Mouse (Mus musculus) adrenal gland, postnatal 4 days (tissue): ENCODE data around the gene Onecut1. TPM values are rescaled to one million over a fixed set of nuclear protein-coding genes. Genes with fewer than 3 reads are reported as not detected.

Experiments
- DNase-seq, 2 experiments: peaks; one replicate each; pipeline ENCODE4 v3.0.0; 2021 to 2022; ENCODE audit warnings: low spot score in 2 of 2, mixed read lengths in 2 of 2
- total RNA-seq, 2 experiments: library from RNA; stranded (reverse); gene quantifications; 2 replicates each; pipeline ENCODE4 v1.2.3; 2021

The Onecut1 gene
- total RNA-seq, 2 experiments from 2014 or later, result 1.4 to 2.4 TPM

DNA sequence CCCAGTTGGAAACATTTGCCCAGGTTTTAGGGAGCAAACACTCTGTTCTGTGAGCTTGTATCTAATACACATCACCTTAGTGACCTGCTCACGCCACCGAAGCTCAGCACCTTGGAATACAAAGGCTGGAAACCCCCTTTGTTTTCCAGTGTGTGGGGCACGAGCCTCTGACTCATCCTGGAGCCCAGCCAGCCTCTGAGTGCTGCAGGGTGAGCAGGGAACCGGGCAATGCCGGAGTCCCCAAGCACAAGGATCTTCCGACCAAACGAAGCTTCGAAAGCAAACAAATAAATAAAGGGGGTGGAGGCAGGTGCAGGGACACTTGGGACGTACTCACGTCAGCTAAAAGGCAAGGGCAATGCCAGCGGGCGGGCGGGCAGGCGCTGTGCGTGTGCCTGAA, 47.5 kb downstream of the Onecut1 start:
- peak in 1 of 2 experiments; percentile 51 for DNase-seq

DNA sequence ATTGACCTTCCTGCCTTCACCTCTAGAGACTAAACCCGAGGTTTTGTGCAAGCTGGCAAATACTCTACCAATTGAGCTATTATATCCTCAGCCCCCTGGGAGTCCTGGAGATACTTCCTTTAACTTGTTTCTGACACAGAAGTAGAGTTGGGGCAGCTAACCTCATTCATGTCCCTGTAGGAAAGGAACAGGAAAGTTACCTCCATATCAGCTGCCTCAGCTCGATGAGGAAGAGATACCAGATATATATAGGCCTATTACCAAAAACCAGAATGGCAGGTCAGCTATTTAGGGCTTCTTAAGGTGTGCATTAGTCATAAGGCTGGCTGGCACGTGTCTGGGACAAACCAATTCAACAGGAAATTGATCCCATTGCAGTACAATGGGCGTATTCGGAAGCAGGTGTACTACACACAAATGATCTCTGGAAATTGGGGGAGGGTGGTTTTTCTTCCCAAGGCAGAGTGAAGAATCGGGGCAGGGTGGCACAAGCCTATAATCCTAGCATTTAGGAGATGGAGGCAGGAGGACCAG, 48.6 kb downstream of the Onecut1 start:
- no peak for DNase-seq

DNA sequence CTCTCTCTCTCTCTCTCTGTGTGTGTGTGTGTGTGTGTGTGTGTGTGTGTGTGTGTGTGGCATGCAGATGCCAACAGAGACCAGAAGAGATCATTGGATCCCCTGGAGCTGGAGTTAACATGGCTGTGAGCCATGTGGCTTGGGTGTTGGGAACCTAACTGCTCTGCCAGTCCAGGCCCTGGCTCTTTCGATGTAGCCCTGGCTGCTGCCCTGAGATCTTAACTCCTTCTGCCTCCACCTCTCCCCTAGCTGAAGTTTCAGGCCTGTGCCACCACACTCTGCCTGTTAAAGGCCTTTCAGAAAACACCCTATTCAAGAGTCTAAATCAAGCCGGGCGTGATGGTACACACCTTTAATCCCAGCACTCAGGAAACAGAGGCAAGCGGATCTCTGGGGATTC, 49.7 kb downstream of the Onecut1 start:
- DNase-seq, result no peak

DNA sequence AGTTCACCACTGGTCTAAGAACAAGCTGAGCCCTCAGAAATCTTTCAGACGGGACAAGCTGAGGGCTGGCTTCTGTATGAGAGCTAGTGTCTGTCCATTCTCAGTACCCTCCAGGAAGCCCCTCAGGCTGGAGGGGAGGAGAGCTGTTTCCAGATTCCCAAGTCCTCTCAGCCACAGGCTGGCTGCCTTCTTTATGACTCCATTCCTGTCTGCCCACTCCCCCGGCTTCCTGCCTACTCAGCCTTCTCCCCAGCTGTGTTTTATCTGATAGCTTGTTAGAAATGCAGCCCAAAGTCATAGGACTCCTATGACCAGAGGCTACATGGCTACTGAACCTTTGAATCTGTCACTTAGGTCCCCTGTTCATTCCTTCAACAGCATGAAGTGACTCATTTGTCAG, 50.2 kb downstream of the Onecut1 start:
- no peak for DNase-seq

DNA sequence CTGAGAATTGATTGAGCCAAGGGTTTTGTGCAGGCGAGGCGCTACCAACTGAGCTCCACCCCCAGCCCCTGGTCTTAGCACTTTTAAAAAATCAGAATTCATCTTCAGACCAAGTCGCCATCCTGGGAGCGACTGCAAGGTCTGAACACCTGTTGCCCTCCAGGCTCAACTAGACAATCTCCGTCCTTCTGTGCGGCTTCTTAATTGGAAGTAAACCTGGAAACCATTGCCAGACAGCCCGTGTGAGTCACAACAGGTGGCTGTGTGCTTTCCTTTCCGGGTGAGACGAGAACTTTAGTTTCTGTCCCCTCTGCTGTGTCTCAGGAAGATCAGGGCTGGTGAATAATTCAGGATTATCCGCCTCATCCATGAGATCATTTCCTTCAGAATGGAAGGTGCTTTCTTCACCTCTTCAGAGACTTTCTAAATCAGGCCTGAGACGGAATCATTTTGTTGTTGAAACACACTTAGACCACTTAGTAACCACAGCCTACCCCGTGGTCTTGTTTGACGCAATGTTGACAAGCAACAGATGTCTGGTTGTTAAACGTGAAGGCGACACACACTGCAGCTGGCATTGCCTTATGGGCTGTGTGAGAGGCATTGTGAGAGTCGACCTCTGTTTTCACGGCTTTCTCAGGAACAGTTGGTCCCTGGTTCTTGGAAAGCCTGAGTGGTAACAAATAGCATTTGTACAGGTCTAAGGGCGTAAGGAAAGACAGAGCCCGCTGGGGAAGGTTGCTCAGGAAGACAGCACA, 51.1 kb downstream of the Onecut1 start:
- no peak for DNase-seq

DNA sequence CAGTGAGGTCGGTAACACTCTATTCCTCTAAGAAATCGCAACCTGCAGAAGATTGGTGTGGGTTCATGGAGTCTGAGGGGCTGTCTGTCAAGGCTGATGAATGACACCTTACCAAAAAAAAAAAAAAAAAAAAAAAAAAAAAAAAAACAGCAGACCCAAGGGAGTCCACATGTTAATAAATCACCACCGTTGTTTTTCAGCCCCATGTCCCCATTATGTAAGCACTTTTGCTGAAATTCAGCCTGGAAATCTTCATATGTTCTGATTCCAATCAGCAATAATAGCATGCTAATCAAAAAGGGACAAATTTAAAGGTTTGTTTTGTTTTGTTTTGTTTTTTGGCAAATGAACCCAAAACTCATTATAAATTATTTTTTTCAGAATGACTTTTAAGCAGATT, 53.9 kb downstream of the Onecut1 start:
- no peak for DNase-seq

DNA sequence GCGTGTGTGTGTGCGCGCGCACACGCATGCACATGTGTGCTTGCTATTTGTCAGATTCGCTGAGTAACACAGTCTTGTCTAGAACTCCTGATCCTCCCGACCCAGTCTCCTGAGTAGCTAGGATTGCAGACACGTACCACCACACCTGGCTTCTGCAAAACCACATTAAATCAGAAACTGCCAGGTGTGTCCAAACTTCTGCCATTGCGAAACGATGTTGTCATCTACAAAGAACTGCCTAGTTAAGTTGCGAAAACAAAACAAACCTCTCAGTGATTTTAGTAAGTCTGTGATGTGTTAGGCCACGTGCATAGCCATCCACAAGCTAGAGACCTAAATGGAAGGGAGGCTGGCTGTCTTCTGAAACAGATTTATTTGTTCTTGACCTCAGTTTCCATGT, 58.7 kb downstream of the Onecut1 start:
- no peak for DNase-seq

DNA sequence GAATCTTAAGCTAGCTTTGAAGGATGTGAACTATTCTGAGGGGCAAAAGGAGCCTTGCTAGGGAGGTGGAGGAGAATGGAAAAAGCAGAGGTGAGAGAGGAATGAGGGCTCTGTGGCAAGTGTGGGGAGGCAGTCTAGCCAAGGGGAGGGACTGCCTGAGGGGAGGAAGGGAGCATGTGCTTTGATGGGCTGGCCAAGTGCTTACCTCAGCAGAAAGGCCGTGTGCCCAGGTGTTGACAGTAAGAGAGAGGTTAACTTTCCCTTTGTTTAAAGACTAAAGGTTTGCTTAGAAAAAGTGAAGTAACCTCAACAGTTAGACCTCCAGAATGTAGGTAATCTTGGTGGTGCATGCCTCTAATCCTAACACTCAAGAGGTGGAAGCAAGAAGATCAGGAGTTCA, 59.7 kb downstream of the Onecut1 start:
- no peak for DNase-seq

DNA sequence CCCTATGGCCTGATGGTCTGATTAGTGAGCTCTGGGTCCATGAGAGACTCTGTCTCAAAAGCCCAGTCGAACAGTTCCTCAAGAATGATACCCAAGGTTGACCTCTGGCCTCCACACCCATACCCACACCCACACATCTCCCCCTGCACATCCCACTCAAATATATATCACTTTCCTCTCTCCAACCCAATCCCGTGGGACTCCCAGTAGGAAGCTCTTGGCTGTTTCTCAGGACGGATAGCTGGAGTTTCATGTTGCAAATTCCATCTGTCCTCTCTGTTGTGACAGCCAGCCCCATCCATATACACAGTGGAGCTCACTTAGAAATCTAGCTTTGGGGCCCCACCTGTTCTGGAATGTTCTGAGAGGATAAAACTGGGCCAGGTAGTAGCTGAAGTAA, 61.2 kb downstream of the Onecut1 start:
- DNase-seq, result no peak

DNA sequence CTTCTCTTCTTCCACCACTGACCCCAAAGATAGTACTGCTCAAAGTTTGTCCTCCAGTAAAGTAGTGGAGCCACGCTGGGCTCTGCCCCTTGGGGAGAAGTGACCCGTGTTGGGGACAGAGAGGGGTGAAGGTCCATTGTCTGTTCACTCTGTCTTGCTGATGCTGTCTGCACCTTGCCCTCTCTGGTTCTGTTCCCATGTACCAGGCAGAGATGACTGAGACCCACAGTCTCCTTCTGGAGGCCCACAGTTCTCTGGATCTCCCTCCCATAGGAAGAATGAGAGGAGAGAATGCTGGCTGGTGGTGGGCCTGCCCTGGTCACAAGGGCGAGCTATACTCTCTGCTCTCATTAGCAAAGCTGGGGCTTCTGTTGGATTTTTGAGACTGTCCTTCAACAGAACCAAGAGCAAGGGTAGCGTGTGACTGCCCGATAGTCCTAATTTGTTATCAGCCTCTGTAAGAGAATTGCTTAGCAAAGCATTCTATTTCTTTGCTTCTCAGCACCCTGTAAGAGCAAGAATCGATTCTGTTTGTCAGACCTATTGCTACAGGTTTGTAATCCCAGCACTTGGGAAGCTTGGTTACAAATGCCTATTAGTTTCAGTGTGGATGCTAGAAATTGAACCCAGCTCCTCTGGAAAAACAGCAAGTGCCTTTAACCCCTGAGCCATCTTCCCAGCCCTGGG, 61.7 kb downstream of the Onecut1 start:
- no peak for DNase-seq

DNA sequence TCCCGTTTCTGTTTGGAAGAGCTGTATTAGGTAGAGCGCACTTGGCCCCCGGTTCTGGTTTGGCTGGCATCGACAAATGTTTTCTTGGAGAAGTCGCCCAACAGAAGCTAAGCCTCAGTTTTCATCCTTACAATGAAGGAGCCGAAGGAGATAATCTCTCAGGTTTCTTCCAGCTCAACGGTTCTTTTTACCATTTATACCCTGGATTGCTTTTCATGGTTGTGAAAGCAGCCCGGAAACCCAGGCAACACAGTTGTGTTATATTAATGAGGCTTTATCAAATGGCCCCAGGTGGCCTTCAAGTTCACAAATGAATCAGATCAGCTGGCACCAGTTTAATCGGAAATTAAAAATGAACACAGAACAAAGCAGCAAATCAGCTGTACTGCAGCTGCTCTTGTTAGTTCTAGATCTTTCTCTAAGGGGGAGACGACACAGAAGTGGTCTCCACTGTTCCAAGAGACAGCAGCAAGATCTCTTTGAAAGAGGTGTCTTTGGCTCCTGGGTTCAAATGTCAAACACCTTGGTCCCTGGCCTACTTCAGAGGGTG, 63.6 kb downstream of the Onecut1 start:
- DNase-seq, result no peak

DNA sequence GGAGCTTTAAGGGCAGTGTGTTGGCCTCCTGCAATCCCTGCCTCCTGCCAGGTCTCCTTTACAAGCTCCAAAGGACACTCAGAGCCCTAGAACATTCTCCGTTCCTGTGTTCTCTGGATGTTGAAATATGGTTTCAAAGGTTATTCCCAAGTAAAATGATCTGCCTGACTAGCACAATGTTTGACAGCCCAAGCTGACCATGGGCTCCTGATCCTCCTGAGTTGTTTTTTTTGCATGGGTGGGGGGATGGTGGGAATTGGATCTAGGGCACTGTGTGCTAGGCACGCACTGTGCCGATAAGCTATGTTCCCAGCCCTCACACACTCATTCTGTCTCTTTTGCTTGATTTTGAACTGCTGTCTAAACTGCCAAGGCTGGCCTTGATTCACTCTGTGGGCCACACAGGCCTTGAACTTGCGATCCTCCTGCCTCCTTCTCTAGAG, 68.3 kb downstream of the Onecut1 start:
- DNase-seq, result no peak

DNA sequence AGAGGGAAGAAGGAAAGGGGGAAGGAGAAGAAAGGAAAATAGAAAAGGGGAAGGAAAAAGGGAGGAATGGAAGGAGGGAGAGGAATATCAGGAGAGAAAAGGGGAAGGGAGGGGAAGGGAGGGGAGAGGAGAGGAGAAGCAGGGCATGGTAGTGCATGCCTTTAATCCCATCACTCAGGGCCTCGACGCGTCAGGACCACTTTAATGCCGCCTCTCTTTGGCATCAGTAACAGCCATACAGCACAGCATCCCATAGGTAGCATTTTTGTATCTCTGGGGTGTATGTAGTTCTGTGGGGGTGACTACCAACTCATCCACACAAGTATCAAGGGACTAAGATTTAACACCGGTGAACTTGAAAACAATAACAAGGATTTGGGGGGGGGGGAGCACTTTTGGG, 68.9 kb downstream of the Onecut1 start:
- DNase-seq, result no peak

DNA sequence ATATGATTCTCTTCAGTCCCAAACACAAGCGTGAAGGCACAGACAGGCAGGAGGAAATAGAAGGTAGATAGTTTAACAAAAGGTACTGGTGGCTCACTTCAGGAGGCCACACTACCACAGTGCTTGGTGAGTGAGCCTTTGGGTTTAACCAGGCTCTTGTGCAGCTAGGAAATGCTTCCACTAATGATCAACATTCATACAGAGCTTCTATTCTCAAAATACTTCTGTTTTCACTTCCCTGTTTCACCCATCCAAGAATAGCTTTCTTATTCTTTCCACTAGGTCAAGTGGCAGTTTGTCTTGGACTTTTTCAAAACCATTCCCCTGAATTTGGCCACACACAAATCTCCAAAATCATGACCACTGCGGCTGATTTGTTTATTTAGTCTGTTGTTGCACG, 73.6 kb downstream of the Onecut1 start:
- DNase-seq, result no peak

DNA sequence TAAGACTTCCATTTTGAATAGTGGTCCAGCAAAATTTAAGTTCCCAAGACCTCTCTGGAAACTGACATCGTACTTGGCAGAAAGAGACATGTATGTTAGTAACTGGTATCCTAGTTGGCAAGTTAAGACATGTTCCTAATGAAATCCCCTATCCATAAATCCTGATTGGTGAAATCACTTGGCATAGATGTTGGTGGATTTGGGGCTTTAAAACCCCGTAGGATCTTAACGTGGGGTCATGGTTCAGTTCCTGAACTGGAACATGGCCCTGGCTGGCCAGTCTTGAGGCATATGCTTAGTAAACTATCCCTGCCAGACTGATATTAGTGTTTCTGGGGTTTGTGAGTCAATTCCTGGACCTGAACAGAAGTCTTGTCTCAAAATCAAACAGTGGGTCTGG, 76.0 kb downstream of the Onecut1 start:
- DNase-seq, result no peak

DNA sequence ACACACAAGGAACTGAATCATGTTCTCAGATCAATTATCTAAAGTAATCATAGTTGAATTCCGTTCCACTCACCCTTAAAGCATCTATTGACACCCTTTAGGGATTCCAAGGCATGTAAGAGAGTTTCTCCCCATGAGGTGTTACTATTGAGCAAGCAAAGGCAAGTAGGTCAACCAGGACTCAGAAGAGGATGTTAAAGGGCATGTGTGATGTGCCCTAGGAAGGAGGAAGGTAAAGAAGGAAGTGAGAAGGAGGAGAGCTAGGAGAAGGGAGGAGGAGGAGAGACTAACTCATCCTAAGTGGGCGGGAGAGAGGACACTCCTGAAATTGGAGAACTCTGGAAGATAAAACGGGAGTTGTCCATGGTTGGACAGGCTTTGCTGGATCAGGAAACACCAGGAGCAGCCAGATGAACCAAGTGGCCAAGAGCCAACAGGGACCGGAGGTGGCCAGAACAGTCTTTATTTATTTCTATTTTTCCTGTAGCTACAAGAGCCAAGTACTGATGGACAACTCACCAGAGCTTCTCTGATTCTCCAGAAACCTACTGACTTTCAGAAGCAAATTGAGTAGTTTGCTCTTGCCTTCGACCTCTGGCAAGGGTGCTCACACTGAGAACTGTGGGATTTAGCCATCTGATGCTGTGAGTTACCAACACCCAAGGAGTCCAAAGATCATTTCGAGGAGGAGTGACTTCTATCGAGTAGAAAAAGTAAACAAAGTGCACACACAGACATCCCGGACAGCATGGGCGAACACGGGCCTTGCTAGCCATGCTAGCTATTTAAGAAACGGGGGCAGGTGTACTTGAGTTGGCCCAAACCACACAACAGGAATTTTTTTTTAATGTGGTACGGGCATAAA, 77.2 kb downstream of the Onecut1 start:
- no peak for DNase-seq

Other genes starting within 250 kb of the Onecut1 start
- 10 to 100 TPM; 90.2 to 99.4 TPM for gene Fam214a, start 91.0 kb downstream of the Onecut1 start, total RNA-seq
- gene Arpp19, start 175.7 kb downstream of the Onecut1 start, total RNA-seq, result 100 to 1,000 TPM; 246 to 283 TPM
- 10 to 100 TPM; 33.6 to 37.9 TPM for gene Myo5a, start 209.1 kb downstream of the Onecut1 start, total RNA-seq